Mouse (Mus musculus): ENCODE data around the gene Npsr1.

Npsr1 gene

DNA sequence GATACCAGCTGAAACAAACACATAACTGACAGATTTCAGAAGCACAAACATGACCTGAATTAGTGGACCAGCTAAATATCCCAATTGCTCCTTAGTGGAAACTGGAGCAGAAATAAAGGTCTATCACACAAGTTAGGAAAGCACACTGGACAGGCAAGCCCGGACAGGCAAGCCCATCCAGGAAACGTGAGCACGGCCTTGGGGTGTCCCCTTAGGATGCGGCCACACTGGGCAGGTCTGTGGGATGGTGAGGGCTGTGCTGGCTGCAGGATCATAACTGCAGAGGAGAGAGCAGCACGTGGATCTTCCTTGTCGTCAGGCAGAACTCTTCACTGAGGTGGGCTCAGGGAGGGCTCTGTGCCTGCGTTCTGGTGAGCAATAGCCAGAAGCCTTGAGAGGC, at the start of gene Npsr1:
Gene Npsr1, plus strand, starts transcription at position 301 of the 400 bp plus-strand sequence.
- DNase-seq = no peak

DNA sequence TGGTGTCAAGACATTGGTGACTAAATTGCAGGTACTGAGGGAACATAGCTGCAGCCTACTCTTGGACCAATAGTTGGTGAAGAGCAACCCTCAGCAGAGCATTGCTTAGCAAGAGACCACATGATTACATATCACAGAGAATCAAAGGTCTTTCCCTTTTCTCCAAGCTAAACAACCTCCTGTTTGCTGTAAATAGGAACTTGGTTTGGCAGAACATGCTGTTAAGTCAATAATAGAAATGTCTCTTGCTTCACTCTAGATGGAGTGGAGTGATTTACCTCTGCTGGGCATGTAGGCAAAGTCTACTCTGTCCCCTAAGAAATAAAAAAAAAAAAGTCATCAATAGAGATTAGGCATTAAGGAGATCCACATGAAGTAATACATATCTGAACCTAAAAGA, 46.3 kb upstream of the Npsr1 start:
- no peak for DNase-seq

DNA sequence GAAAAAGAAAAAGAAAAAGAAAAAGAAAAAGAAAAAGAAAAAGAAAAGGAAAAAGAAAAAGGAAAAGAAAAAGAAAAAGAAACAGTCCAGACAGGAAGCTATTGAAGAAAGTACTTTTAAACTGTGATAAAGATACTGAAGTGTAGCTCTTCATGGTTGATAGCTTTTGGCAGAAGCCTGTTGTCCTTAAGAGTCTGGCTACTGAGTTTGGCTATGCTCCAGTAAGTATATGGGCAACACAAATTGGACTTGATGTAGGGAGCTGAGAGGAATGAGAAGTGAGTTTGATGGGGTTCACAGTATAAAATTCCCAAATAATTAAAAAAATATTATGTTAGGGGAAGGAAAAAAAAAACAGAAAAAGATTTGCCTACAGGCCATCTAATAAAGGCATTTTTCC, 34.5 kb upstream of the Npsr1 start:
- DNase-seq = no peak

GRCm38 (mm10) chr9:24071664-24072063, 26.1 kb upstream of the Npsr1 start:
- no peak for DNase-seq

GRCm38 (mm10) chr9:24077596-24077995, 20.2 kb upstream of the Npsr1 start:
- DNase-seq = no peak

- DNase-seq = no peak
These were observed 5.9 kb upstream of the Npsr1 start for GRCm38 (mm10) chr9:24091875-24092274.

DNA sequence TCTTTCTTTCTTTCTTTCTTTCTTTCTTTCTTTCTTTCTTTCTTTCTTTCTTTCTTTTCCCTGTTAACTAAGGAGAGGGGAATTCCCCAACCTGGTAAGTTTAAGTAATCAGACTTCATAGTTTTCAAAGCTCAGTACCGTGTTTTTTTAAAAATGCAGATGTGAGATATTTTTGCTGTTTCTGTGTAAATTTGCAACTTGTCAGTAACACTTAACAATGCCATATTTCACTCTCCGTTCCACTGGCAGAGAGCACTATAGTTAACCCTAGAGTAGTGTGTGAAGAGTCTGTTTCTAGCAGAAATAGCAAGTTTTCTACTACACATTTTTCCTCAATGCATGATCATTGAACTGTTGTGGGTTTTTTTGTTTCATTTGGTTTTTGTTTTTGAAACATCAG, 730 bp downstream of the Npsr1 start:
- DNase-seq = no peak

GRCm38 (mm10) chr9:24099631-24100030, 1.8 kb downstream of the Npsr1 start:
- no peak for DNase-seq

DNA sequence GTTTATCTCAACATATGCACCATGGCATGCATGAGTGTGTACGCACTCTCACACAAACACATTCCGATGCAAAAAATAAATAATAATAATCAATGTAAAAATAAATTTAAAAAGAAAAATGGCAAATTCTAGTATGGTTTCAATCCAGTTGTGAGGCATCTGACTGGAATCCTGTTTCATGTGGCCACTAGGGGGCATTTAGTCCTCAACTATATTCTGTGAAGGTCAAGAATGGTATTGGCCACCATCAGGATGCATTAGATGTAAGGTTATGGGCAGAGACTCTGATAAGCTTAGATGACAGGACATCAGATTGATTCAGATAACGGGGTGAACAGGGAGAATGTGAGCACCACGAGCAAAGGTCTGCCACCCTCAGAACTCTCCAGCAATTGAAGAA, 21.6 kb downstream of the Npsr1 start:
- peak; percentile 11 for DNase-seq

GRCm38 (mm10) chr9:24133142-24133541, 35.3 kb downstream of the Npsr1 start:
- DNase-seq = no peak

DNA sequence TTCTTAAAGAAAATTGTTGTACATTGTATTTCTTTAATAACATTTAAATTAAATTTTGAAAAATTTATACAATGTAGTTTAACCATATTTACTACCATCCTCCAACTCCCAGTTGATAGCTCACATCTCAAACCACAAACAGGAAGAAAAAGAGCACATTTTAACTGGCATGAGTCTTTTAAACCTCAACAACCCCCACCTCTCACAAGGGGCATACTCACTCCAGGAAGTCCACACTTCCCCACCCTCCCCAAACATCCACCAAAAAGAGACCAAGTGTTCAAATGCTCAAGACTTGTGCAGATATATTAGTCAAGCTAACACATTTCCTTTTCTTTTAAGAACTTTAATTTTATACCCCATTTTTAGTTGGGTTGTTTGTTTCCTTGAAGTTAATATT, 38.6 kb downstream of the Npsr1 start:
- DNase-seq = no peak

GRCm38 (mm10) chr9:24144341-24144740, 46.5 kb downstream of the Npsr1 start:
- DNase-seq = no peak

DNA sequence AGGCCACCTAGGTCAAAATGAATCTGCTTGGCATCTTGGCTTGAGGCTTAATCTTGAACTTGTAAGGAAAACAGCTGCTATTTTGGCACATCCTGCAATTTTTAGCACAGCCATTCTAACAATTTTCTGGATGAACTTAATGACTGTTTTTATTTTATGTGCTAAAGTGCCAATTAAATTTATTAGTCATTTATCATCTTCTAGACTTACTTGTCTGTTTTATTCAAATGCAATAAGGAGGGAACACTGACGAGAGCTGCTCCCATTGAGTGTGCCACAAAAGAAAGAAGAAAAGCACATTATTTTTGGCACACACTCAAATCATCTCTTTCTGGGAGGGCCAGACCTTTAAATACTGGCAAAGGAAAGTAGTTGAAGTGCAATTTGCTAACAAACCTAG, 59.4 kb downstream of the Npsr1 start:
- no peak for DNase-seq

- no peak for DNase-seq
These were observed 62.6 kb downstream of the Npsr1 start for GRCm38 (mm10) chr9:24160409-24160808.

GRCm38 (mm10) chr9:24168501-24168900, 70.7 kb downstream of the Npsr1 start:
- DNase-seq = no peak

GRCm38 (mm10) chr9:24170728-24171127, 72.9 kb downstream of the Npsr1 start:
- DNase-seq = no peak

DNA sequence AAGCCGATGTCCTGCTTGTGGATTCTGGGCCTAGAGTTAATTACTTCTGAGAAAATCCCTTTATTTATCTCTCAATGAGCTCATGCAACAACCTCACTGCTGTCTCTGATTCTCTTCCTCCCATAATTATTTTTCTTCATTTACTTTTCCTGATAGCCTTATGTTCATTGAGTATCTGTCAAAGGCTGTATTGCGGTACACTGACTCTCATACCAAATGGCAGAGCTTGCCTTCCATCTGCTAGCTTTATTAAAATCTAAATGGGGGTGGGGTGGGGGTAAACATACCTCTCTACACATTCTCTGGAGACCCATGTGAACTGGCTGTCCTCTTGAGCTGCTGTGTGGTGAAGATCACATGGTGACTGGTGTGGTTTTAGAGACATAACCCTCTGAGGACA, 80.9 kb downstream of the Npsr1 start:
- no peak for DNase-seq

GRCm38 (mm10) chr9:24180926-24181325, 83.1 kb downstream of the Npsr1 start:
- DNase-seq = no peak

DNA sequence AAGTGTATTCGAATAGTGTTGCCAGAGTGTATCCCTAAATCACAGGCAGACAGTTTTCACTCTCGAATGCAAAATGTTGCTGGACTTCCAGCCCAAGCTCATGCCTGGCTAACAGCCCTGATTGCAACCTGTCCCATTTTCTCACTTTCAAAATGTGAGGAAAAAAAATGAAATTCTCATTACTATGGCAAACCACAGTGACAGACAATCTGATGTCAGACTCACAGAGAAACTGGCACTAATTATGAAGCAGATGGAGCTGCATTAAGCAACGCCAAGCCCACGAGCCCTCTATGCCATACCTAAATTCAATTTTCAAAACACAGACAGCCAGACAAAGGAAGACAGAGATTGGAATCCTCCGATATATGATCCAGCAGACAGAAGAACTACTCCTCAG, 88.5 kb downstream of the Npsr1 start:
- DNase-seq = no peak

DNA sequence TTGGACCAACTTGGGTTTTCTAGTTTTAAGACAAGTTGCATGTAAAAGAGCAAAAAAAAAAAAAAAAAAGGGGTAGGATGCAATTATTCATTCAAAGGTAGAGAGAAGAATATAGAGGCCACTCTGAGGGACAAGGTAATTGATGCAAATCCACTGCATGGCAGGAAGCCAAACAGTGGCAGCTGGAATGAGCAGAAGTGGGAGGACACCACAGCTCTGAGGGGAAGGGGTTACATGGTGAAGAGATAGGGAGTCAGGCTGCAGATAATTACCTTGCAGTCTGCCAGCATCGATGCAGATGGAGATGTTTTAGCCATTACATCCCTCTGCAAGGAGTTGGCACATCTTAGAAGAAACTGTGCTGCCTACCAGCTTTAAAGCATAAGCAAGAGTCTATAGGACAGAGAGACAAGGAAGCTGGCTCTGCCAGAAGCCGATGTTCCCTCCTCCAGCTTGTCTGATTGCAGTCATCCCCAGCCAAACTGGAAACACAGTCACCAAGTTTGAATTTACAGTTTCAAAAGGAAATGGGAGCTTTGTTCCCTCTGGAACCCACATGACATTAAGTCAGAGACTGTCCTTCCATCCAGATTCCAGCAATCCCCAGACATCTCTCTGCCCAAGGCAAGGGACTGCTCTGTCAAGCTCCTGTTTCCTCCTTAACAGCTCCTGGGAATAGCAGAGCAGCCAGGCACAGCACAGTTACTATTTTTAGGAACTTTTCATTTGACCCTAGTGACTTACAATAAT, 91.9 kb downstream of the Npsr1 start:
- DNase-seq = no peak

GRCm38 (mm10) chr9:24190261-24190588, 92.4 kb downstream of the Npsr1 start:
- DNase-seq = no peak

GRCm38 (mm10) chr9:24198254-24198653, 100.5 kb downstream of the Npsr1 start:
- DNase-seq = no peak

DNA sequence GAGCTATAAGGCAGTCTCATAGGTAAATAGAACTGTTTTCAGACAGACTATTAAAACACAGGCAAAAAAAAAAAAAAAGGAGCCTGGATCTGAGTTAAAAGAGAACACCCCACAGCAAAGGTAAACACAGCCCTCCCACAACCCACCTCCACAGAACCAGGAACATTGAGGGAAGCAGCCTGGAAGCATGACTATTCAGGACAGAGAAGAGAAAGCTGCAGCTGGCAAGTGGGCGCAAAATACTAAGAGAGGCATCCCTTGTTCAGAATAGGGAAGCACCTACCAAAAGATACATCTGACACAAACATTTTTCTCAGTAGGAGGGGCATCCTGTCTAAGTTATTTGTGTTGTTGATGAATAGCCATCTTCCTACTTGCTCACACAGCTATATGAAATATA, 113.8 kb downstream of the Npsr1 start:
- DNase-seq = no peak

GRCm38 (mm10) chr9:24217721-24218120, 119.9 kb downstream of the Npsr1 start:
- DNase-seq = no peak

- DNase-seq = no peak
These were observed 138.7 kb downstream of the Npsr1 start for GRCm38 (mm10) chr9:24236461-24236860.

GRCm38 (mm10) chr9:24247557-24247956, 149.8 kb downstream of the Npsr1 start:
- no peak for DNase-seq
